Mouse (Mus musculus): Measurements from ENCODE around the gene Atp11a.

DNA sequence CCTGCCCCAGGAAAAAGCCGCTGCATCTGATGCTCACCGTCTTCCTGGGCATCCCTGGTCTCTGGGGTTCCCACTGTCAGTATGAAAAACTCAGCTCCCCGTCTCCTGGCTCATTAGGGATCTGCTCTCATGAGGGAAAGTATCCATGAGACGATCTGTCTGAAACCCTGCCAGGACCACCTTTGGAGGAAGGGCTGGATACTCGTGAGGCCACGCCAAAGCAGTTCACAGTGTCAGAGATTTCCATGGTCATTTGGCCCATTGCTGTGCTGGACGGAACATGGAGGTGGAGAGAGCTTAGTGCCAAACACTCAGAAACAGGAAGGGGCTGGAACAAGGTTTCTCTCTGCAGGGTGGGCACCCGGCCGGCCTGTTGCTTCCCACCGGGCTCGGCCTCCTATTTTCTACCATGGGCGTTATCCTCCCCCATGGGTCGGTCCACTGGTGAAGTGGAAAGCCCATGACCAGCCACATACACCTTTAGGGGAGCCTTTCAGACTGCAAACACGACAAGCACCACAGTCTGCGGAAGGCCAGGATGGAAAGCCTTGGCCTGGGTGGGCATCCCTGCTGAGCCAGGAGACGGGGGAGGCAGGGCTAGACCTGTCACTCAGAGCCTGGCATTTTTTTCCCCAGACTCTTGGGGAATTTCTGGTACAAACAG is 131.1 kb downstream of the Atp11a start:
- TF ChIP-seq ELF1 (IDR thresholded peaks at IDR 0.05; ENCODE audit: low read depth, low read length): no peak
- TF ChIP-seq POLR2A (IDR thresholded peaks at IDR 0.05; ENCODE audit: control insufficient read depth in 1 of 2, insufficient read depth in 1 of 2, low read depth in 1 of 2, low read length in 2 of 2, poor library complexity in 1 of 2): no peak
- TF ChIP-seq ZMIZ1 (IDR thresholded peaks at IDR 0.05; ENCODE audit: low read depth, low read length): no peak
- TF ChIP-seq CTCF (IDR thresholded peaks at IDR 0.05 in 2 of 3, conservative IDR thresholded peaks at IDR 0.05 in 1 of 3; ENCODE audit: control insufficient read depth in 1 of 3, insufficient read depth in 1 of 3, low read depth in 2 of 3, low read length in 3 of 3, poor library complexity in 1 of 3, severe bottlenecking in 1 of 3): no peak
- TF ChIP-seq MXI1 (IDR thresholded peaks at IDR 0.05; ENCODE audit: low read depth, low read length): no peak
- TF ChIP-seq TAL1 (IDR thresholded peaks at IDR 0.05; ENCODE audit: low read length): no peak
- TF ChIP-seq NELFE (IDR thresholded peaks at IDR 0.05; ENCODE audit: low read depth, low read length): no peak
- no peak for TF ChIP-seq JUND (IDR thresholded peaks at IDR 0.05; ENCODE audit: low read depth, low read length)
